Mouse (Mus musculus) spleen, adult 2 months (tissue): ENCODE results near the gene Tbc1d9b.

ENCODE experiments used
- CTCF ChIP-seq: fragments of 200-500 bp; IDR thresholded peaks from 2 replicates; pipeline ENCODE4 v1.5.1; 2011; ENCODE audit warnings: mild to moderate bottlenecking, inconsistent platforms; ENCODE audit not compliant: insufficient read depth, insufficient read length, insufficient replicate concordance; ENCODE audit errors: extremely low read depth
- POLR2A ChIP-seq: fragments of 200-500 bp; IDR thresholded peaks from 2 replicates; pipeline ENCODE4 v1.6.1; 2011; ENCODE audit warnings: low read depth, low read length, inconsistent platforms

DNA sequence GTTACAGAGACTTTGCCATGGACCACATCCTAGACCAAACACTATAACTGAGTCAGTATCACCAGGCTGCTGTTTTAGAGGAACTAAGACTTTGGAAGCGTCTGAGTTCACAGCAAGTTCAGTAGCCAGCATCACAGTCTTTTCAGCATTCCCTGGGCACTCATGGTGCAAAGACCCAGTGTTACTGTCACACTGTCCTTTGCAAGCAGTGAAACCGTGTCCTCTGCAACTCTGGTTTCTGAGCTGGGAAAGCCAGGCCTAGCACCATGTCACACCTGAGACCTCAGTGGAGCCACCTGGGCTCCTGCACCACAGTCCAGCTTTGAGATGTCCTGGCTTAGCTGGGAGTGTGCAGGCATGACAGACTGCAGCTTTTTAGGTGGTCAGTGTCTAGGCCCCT, 67.7 kb downstream of the Tbc1d9b start:
- TF ChIP-seq POLR2A (no peak), CTCF (no peak)
